Mouse (Mus musculus) lung, embryonic 14.5 days (tissue): ENCODE data around the gene B3gat1. TPM values are rescaled to one million over a fixed set of nuclear protein-coding genes. Genes with fewer than 3 reads are reported as not detected.

ENCODE experiments used
- ATAC-seq: fragments of 200-750 bp; cut with Nextera tagmentation; 2 replicates; pipeline ENCODE4 v1.8.0; 2017; ENCODE audit warnings: mild to moderate bottlenecking, moderate TSS enrichment, moderate library complexity; ENCODE audit not compliant: insufficient read depth
- DNase-seq: peaks from one replicate; pipeline ENCODE4 v3.0.0-alpha.2; 2015
- H3K27ac ChIP-seq: fragments of 300-500 bp; sonication (generic); 2 replicates; pipeline ENCODE4 v1.5.1; 2014; ENCODE audit warnings: low read depth, mild to moderate bottlenecking, moderate library complexity
- H3K27me3 ChIP-seq: fragments of 300-500 bp; sonication (generic); 2 replicates; pipeline ENCODE4 v1.6.1; 2014; ENCODE audit warnings: low read length, control low read depth; ENCODE audit not compliant: insufficient read depth
- H3K36me3 ChIP-seq: fragments of 300-500 bp; sonication (generic); 2 replicates; pipeline ENCODE4 v1.6.1; 2014; ENCODE audit warnings: control low read depth; ENCODE audit not compliant: insufficient read depth
- H3K4me1 ChIP-seq: fragments of 300-500 bp; sonication (generic); 2 replicates; pipeline ENCODE4 v1.6.1; 2014; ENCODE audit warnings: antibody characterized with exemption, control low read depth; ENCODE audit not compliant: insufficient read depth
- H3K4me2 ChIP-seq: fragments of 300-500 bp; sonication (generic); 2 replicates; pipeline ENCODE4 v1.6.1; 2014; ENCODE audit warnings: mild to moderate bottlenecking
- H3K4me3 ChIP-seq: fragments of 300-500 bp; sonication (generic); 2 replicates; pipeline ENCODE4 v1.5.1; 2014; ENCODE audit warnings: low read depth, low read length
- H3K9ac ChIP-seq: fragments of 300-500 bp; sonication (generic); 2 replicates; pipeline ENCODE4 v1.6.1; 2014
- H3K9me3 ChIP-seq: fragments of 300-500 bp; sonication (generic); 2 replicates; pipeline ENCODE4 v1.6.1; 2016; ENCODE audit warnings: low read depth, low read length, control low read depth
- CTCF ChIP-seq: IDR thresholded peaks from 2 replicates; pipeline ENCODE4 v1.5.1; 2016; ENCODE audit warnings: antibody characterized with exemption, low read depth
- WGBS: fragments of 180-500 bp; shearing (Covaris S2); extraction: QIAGEN DNeasy Blood & Tissue Kit; methylation state at CpG from one replicate; pipeline ENCODE4 v1.1.7; 2014; 5-methylcytosine and 5-hydroxymethylcytosine counted together
- polyA plus RNA-seq: library from polyadenylated mRNA; unstranded; fragments of >200 nt; fragmentation: Nextera tagmentation; extraction: Ambion mirVana; gene quantifications from 2 replicates; pipeline ENCODE4 v1.2.1, GENCODE M21; 2014

B3gat1 gene
- polyA plus RNA-seq, 1 experiment from 2014 or later: 0.41 TPM

DNA sequence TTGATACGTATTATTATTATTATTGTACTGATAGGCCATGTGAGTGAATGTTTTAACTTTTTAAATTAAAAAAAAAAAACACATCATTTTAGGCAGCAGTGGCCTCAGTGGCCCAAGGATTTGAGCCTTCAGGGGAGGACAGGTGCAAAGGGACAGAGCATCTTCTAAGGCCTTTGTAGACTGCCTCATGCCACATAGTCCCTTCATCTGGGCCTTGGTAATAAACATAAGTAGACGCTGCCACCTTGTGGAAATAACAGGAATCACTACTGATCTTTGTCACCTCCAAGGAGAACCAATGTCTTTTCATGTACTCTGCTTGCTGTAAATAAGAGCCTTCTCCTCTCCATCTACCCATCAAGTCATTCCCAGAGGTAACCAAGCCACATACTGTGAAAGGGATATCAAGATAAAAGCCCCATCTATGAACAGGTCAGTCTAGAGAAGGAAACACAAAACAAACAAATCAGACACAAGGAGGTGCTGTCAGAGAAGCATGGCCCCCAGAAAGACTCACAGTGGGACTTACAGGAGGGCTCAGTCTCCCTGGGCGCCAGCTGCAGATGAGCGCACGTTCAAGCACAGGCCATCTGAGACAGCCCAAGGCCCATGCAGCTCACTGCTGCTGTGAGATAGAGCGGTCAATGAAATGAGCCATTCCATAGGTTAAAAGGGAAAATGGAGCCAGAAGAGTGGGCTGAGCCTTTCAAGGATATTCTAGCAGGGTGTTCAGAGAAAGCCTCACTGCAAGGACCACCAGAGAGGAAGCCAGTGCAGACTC, 42.8 kb downstream of the B3gat1 start:
- Histone ChIP-seq H3K27ac (no peak overlapping the region), H3K9me3 (no peaks in the 10 kb centered on the region), H3K4me1 (no peaks in the 10 kb centered on the region), H3K4me2 (no peak overlapping the region), H3K4me3 (no peak overlapping the region), H3K27me3 (no peaks in the 10 kb centered on the region), H3K36me3 (no peaks in the 10 kb centered on the region), H3K9ac (no peak overlapping the region)
- peak; percentile 55 for ATAC-seq
- peak; percentile 82 for TF ChIP-seq CTCF
- WGBS: 59% methylated on average over 6 of the region's 6 CpGs
- peak; percentile 83 for DNase-seq

DNA sequence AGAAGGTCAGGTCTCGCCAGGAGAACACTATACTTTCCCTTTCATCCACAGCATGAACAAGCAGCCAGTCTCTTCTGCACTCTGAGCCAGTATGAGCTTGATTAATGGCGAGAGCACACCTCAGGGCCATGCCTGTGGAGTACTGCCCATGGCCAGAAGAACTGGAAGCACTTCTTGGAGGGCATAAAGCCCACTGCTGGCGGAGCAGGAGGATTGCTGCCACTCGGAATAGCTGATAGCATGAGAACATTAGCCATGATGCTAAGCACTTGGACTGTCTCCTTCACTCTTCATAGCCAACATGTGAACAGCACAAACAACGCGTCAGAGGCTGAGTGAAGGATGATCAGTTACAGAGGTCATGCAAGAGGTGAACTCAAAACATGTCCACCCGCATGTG, 44.9 kb downstream of the B3gat1 start:
- Histone ChIP-seq H3K4me2 (no peak overlapping the region), H3K9me3 (no peaks in the 10 kb centered on the region), H3K27me3 (no peaks in the 10 kb centered on the region), H3K27ac (no peak overlapping the region), H3K4me3 (no peak overlapping the region), H3K4me1 (no peaks in the 10 kb centered on the region), H3K36me3 (no peaks in the 10 kb centered on the region), H3K9ac (no peak overlapping the region)
- ATAC-seq (no peak), DNase-seq (no peak)
- 67% methylated on average over 7 of the region's 7 CpGs for WGBS
- TF ChIP-seq CTCF: no peak

DNA sequence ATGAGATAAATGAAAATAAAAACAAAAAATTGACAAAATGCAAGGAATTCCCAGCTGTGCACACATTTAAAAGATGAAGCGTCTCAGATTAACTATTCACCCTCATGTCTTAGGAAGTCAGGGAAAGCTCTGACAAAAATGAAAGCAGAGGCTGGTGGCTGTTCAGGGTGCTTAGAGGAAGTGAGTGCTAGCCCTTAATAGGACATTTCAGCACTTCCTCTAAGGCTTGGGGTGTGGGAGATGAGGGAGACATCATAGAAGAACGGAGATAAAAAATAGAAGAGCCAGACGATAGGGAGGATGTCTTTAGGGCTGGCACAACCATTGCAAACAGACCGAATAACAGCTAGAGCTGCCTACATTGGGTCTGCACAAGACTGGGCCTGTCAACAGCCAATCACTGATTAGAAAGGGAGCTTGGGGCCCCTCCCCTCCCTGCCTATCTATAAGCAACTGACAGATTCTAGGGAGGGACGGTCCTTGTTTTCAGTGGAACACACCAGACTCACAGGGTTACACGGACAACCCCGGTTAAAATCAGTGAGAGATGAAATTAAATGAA, 50.0 kb downstream of the B3gat1 start:
- Histone ChIP-seq H3K4me2 (no peak overlapping the region), H3K36me3 (no peaks in the 10 kb centered on the region), H3K9me3 (no peaks in the 10 kb centered on the region), H3K4me1 (no peaks in the 10 kb centered on the region), H3K4me3 (no peak overlapping the region), H3K27ac (no peak overlapping the region), H3K9ac (no peak overlapping the region), H3K27me3 (no peaks in the 10 kb centered on the region)
- DNase-seq (peak; percentile 17), ATAC-seq (peak; percentile 44; the same call in 1 of the 2 replicates)
- TF ChIP-seq CTCF: no peak
- WGBS: 47% methylated on average over 7 of the region's 7 CpGs

DNA sequence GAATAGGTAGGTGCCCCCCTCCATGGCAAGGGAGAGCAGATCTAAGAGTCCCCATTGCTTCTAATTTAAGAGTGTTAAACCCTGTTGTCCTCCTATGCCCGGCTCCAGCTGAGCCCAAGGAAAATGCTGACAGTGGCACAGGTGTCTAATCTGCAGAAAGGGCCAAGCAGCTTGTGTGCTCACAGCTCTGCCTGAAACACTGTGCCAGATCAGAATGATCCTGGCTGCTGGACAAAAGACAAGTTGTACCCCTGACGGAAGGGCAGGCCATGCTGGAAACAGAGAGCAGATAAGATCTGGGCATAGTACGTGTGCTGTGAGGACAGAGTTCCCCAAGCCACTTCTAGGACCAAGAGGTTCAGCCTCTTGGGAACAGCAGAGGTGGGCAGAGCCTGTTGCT, 59.3 kb downstream of the B3gat1 start:
- no peaks in the 10 kb centered on the region for H3K27me3 ChIP-seq
- H3K36me3 ChIP-seq: no peaks in the 10 kb centered on the region
- H3K9me3 ChIP-seq: no peaks in the 10 kb centered on the region
- no peak overlapping the region for H3K9ac ChIP-seq
- no peaks in the 10 kb centered on the region for H3K4me1 ChIP-seq
- ATAC-seq (no peak), DNase-seq (no peak)
- no peak overlapping the region for H3K27ac ChIP-seq
- 71% methylated on average over 3 of the region's 3 CpGs for WGBS
- H3K4me3 ChIP-seq: no peak overlapping the region
- no peak overlapping the region for H3K4me2 ChIP-seq
- TF ChIP-seq CTCF: no peak

DNA sequence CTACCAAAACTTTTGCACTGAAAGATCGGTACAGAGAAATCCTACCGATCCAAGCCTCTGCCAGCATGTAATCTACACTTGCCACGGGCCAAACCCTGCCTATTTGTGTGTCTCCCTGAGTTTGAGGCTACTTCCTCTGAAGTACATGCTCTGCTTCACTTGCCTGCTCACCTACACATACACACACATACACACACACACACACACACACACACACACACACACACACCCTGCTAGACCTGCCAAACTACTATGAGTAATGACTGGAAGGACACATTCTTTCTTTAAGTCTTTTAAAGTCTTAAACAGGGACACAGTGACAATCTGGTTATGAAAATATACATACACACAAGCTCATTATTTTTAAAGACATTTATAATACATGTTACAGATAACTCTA, 64.7 kb downstream of the B3gat1 start:
- H3K4me2 ChIP-seq: no peak overlapping the region
- no peak overlapping the region for H3K4me3 ChIP-seq
- no peaks in the 10 kb centered on the region for H3K27me3 ChIP-seq
- DNase-seq (no peak), ATAC-seq (no peak)
- no peak overlapping the region for H3K27ac ChIP-seq
- WGBS: 85% methylated on average over 3 of the region's 3 CpGs
- no peak overlapping the region for H3K9ac ChIP-seq
- no peaks in the 10 kb centered on the region for H3K4me1 ChIP-seq
- no peaks in the 10 kb centered on the region for H3K9me3 ChIP-seq
- no peaks in the 10 kb centered on the region for H3K36me3 ChIP-seq
- TF ChIP-seq CTCF: no peak

DNA sequence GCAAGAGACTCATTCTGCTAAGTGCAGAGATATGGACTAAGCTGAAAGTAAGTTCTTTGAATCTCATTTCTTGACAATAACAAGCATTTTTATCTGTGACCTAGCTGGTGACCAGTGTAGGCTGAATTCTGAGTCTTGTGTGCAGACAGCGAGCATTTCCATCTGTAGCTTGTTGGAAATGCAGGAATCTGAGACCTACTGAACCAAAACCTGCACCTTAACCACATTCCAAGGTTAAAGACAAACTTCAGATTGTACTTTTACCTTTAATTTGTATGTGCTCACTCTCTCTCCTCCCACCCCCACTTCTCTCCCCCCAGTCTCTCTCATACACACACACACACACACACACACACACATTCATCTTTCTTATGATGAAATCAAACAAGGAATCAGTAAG, 65.2 kb downstream of the B3gat1 start:
- Histone ChIP-seq H3K4me1 (no peaks in the 10 kb centered on the region), H3K4me2 (no peak overlapping the region), H3K36me3 (no peaks in the 10 kb centered on the region), H3K27ac (no peak overlapping the region), H3K9me3 (no peaks in the 10 kb centered on the region), H3K4me3 (no peak overlapping the region), H3K9ac (no peak overlapping the region), H3K27me3 (no peaks in the 10 kb centered on the region)
- DNase-seq: no peak
- no peak for TF ChIP-seq CTCF
- WGBS: 67% methylated on average over 1 of the region's 1 CpGs
- ATAC-seq: no peak

DNA sequence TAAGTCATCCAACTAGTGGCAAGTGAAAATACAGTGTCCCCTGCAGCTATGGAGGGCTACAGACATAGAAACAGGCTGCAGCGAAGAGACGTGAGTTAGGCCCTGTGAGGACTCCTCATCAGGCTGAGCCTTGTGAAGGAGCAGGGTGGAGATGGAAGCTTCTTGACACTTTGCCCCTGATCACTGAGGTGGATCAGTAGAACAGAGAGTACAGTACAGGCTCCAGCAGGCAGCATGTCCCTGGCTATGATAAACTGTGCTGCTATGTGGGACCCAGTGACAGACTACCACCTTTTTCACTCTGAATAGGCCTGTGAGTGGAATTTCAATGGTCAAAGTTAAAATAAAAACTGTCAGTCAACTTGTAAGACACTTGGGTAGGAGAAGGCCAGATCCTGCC, 66.8 kb downstream of the B3gat1 start:
- no peaks in the 10 kb centered on the region for H3K9me3 ChIP-seq
- no peak overlapping the region for H3K4me2 ChIP-seq
- no peaks in the 10 kb centered on the region for H3K36me3 ChIP-seq
- H3K4me3 ChIP-seq: no peak overlapping the region
- no peak overlapping the region for H3K27ac ChIP-seq
- no peaks in the 10 kb centered on the region for H3K4me1 ChIP-seq
- DNase-seq: no peak
- ATAC-seq: no peak
- no peaks in the 10 kb centered on the region for H3K27me3 ChIP-seq
- no peak overlapping the region for H3K9ac ChIP-seq
- 95% methylated on average over 2 of the region's 2 CpGs for WGBS
- no peak for TF ChIP-seq CTCF
